Mouse (Mus musculus): ENCODE data around the gene Pik3r3. TPM values are rescaled to one million over a fixed set of nuclear protein-coding genes. Genes with fewer than 3 reads are reported as not detected.
"Not testable (repeated sequence)": the region's sequence is repeated elsewhere in the genome, so short reads cannot be mapped to it uniquely, and the experiment has no call there.

Pik3r3 gene
- polyA plus RNA-seq, 1 experiment from 2014 or later: 17.2 TPM

DNA sequence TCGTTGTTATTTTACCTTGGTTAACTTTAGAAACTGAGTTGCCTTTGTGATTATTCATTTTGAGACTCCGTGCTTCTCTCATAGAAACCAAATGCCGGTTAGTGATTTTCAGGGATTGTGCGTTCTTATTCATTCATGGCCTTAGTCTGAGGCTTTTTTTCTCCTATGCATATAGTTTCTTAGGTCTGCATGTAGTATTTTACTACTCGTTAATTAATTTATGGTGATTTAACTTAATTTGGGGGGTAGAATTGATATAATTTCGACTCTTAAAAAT is 1.4 kb downstream of the Pik3r3 start:
- Histone ChIP-seq H3K27ac (peak overlapping the region; percentile 99), H3K36me3 (no peaks in the 10 kb centered on the region), H3K9me3 (no peaks in the 10 kb centered on the region), H3K27me3 (ENCODE audit: insufficient read depth, poor library complexity, severe bottlenecking) (no peaks in the 10 kb centered on the region), H3K4me3 (peak overlapping the region; percentile 79), H3K4me1 (peaks cover 16% of the 10 kb centered on the region; the same call in 1 of the 2 replicates)
- 10% methylated on average over 6 of the region's 6 CpGs for WGBS
- DNase-seq (ENCODE audit: low spot score): no peak

DNA sequence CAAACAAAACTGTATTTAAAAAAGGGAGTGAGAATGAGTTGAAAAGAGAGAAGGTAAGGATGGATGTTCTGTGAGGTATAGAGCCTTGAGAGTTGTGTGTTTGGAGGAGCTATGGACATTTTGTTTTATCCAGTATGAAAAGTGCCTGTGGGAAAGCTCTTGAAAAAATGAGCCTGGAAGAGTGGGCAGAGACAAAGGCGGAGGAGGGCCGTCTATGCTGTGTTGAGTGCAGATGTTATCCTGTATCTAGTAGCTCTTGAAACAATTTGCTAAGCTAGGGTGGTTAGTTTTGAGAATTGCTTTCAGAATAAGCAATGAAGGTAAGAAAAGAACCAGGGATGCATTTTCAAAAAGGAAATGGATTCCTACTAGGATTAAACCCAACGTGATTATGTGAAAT is 22.0 kb downstream of the Pik3r3 start:
- H3K4me3 ChIP-seq: no peak overlapping the region
- H3K27me3 ChIP-seq (ENCODE audit: insufficient read depth, poor library complexity, severe bottlenecking): no peaks in the 10 kb centered on the region
- H3K9me3 ChIP-seq: no peaks in the 10 kb centered on the region
- H3K4me1 ChIP-seq: no peaks in the 10 kb centered on the region
- DNase-seq (ENCODE audit: low spot score): no peak
- no peak overlapping the region for H3K27ac ChIP-seq
- WGBS: 70% methylated on average over 3 of the region's 3 CpGs
- peaks cover 3% of the 10 kb centered on the region; the same call in 1 of the 2 replicates for H3K36me3 ChIP-seq

DNA sequence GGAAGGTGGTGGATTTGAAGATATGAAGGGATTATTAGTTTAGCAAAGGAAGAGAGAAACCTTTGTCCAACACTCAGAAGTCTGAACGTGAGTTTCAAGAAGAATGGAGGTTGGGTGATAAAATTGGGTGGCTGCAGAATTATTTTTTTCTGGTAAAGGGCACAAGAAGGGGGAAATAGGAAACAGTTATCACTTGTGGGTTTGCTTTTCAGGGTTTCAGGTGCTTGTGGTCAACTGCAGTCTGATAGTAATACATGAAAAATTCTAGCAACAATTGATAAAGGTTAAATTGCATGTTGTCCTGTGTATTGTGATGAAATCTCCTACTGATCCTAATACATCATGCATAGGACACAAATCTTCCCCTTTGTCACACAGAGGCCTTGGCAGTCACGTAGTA is 22.8 kb downstream of the Pik3r3 start:
- no peak for DNase-seq (ENCODE audit: low spot score)
- Histone ChIP-seq H3K27me3 (ENCODE audit: insufficient read depth, poor library complexity, severe bottlenecking) (no peaks in the 10 kb centered on the region), H3K4me1 (no peaks in the 10 kb centered on the region), H3K9me3 (no peaks in the 10 kb centered on the region), H3K27ac (no peak overlapping the region), H3K36me3 (peaks cover 3% of the 10 kb centered on the region; the same call in 1 of the 2 replicates), H3K4me3 (no peak overlapping the region)
- WGBS: 78% methylated on average over 2 of the region's 2 CpGs

DNA sequence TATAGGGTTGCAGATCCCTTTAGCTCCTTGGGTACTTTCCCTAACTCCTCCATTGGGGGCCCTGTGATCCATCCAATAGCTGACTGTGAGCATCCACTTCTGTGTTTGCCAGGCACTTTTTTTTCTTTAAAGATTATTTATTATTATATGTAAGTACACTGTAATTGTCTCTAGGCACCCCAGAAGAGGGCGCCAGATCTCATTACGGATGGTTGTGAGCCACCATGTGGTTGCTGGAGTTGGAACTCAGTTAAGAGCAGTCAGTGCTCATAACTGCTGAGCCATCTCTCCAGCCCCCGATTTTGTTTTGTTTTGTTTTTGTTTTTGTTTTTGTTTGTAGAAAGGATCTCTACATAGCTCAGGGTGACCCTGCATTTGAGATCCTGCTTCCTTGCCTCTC is 24.5 kb downstream of the Pik3r3 start:
- H3K9me3 ChIP-seq; H3K27me3 ChIP-seq (ENCODE audit: insufficient read depth, poor library complexity, severe bottlenecking); DNase-seq (ENCODE audit: low spot score): not testable (repeated sequence)

DNA sequence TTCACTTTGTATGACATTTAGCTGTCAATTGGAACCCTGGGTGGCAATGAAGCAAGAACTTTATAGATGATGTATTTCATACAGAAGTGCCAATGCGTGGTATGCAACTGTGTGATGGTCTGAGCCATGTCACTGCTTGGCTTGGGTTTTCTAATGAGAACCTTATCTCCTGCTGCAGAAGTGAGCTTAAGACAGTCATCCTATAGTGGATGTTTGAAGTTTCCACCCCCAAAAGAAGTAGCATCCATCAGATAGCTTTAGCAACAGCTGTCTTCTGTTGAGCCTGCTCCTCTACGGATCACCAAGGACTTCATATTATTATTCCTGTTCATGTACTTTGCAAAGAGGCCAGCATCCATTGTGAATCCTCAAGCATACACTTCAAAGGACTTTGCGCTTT is 28.6 kb downstream of the Pik3r3 start:
- 83% methylated on average over 3 of the region's 3 CpGs for WGBS
- H3K4me1 ChIP-seq: no peaks in the 10 kb centered on the region

More for the DNA sequence above, 24.5 kb downstream of the Pik3r3 start:
- H3K27ac ChIP-seq, H3K4me1 ChIP-seq, H3K36me3 ChIP-seq, H3K4me3 ChIP-seq: not testable (repeated sequence)
- WGBS: 40% methylated on average over 3 of the region's 3 CpGs

DNA sequence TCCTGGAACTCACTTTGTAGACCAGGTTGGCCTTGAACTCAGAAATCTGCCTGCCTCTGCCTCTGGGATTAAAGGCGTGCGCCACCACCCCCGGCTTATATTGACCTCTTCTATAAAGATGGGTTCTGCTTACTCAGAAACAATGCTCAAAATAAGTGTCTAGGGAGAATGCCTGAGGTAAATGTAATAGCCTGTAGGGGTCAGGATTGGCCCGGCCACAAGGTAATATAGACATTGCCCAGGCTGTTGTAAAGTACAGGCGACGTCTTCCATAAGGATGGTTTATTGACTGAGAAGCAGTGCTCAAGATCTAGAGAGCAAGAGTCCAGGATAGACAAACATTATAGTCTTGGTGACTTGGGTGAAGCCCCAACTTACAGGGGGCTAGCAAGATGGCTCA is 46.8 kb downstream of the Pik3r3 start:
- no peaks in the 10 kb centered on the region for H3K27me3 ChIP-seq (ENCODE audit: insufficient read depth, poor library complexity, severe bottlenecking)
- WGBS: 96% methylated on average over 6 of the region's 6 CpGs
- peaks cover 58% of the 10 kb centered on the region for H3K36me3 ChIP-seq
- no peak for DNase-seq (ENCODE audit: low spot score)
- H3K27ac ChIP-seq: no peak overlapping the region
- H3K4me1 ChIP-seq: no peaks in the 10 kb centered on the region
- no peak overlapping the region for H3K4me3 ChIP-seq
- H3K9me3 ChIP-seq: no peaks in the 10 kb centered on the region

More for the DNA sequence above, 28.6 kb downstream of the Pik3r3 start:
- no peak for DNase-seq (ENCODE audit: low spot score)
- H3K9me3 ChIP-seq: no peaks in the 10 kb centered on the region
- no peak overlapping the region for H3K4me3 ChIP-seq
- no peaks in the 10 kb centered on the region for H3K36me3 ChIP-seq
- no peak overlapping the region for H3K27ac ChIP-seq
- H3K27me3 ChIP-seq (ENCODE audit: insufficient read depth, poor library complexity, severe bottlenecking): no peaks in the 10 kb centered on the region

DNA sequence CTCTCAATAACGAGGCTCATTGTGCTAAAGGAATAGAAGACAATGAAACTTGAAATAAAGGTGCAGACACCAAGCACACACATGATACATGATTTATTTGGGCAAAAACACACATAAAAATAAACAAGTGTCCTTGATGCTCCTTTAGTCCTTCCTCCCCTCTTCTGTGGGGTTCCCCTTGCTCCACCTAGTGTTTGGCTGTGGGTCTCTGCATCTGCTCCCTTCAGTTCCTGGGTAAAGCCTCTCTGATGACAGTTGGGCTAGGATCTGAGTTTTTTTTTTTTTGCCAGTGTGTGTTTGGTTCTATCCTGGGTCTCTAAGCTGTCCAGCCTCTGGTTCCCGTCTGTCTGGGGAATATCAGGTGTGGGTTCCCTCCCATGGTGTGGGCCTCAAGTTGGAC is 60.8 kb downstream of the Pik3r3 start:
- no peak overlapping the region for H3K27ac ChIP-seq
- H3K9me3 ChIP-seq: no peaks in the 10 kb centered on the region
- WGBS: 64% methylated on average over 2 of the region's 2 CpGs
- DNase-seq (ENCODE audit: low spot score): no peak
- H3K27me3 ChIP-seq (ENCODE audit: insufficient read depth, poor library complexity, severe bottlenecking): no peaks in the 10 kb centered on the region
- no peak overlapping the region for H3K4me3 ChIP-seq
- peaks cover 49% of the 10 kb centered on the region for H3K36me3 ChIP-seq
- no peaks in the 10 kb centered on the region for H3K4me1 ChIP-seq

DNA sequence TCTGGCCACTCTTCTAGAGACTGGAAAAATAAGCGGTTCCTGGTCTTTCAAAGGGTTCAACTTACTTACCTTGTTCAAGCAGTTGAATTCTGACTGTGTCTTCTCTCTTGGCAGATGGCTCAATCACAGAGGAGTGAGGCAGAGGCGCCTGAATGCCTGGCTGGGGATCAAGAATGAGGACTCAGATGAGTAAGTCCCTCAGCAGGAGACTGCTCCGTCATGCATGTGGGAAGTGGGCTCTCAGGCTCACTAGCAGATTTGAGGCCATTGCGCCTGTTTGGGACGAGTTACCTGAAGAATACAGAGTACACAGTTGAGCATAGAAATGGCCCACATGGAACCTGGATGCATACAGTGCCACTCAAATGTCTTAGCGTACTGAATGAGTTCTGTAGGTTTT is 70.1 kb downstream of the Pik3r3 start:
- no peaks in the 10 kb centered on the region for H3K9me3 ChIP-seq
- no peaks in the 10 kb centered on the region for H3K27me3 ChIP-seq (ENCODE audit: insufficient read depth, poor library complexity, severe bottlenecking)
- no peak overlapping the region for H3K27ac ChIP-seq
- H3K4me3 ChIP-seq: no peak overlapping the region
- WGBS: 89% methylated on average over 6 of the region's 6 CpGs
- H3K4me1 ChIP-seq: no peaks in the 10 kb centered on the region
- peaks cover 72% of the 10 kb centered on the region for H3K36me3 ChIP-seq
- no peak for DNase-seq (ENCODE audit: low spot score)

DNA sequence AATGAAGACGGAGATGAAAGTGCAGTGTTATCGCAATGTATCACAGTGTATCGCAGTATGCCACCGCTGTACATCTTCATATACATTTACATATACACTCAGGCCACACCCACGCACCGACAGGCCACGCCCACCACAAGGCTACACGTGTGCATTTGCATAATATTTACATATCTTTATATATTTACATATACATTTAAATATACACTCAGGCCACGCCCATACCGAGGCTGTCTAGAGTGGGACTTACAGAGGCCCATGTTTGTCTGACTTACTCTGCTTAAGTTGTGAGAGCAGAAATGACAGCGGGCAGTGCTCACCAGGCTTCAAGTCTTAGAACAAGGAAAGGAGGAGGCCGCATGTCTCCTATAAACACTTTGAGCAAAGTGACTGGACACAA is 71.9 kb downstream of the Pik3r3 start:
- H3K27ac ChIP-seq: no peak overlapping the region
- H3K27me3 ChIP-seq (ENCODE audit: insufficient read depth, poor library complexity, severe bottlenecking): no peaks in the 10 kb centered on the region
- peaks cover 59% of the 10 kb centered on the region for H3K36me3 ChIP-seq
- H3K4me1 ChIP-seq: no peaks in the 10 kb centered on the region
- WGBS: 82% methylated on average over 12 of the region's 12 CpGs
- no peak for DNase-seq (ENCODE audit: low spot score)
- H3K4me3 ChIP-seq: no peak overlapping the region
- H3K9me3 ChIP-seq: no peaks in the 10 kb centered on the region

DNA sequence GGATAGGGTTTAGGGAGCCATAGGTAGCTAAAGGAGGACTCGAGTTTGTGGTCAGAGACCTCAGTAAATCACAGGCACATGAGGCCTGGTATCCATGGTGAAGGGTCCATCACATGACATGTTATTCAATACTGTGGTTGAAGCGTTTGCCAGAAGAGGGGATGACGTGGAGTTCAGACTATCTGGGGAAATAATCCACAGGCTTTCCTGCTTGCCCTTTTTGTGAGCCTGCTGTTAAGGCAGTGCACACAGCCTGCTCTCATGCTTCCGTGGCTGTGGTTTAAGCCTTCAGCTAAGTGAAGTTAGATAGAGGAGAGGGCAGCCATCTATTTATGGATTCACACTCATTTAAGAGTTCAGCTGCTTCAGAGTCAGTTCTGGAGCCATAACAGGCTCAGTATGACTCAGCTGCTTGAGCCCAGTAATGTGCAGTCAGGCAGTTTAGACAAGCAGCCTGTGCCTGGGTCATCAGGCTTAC is 79.5 kb downstream of the Pik3r3 start:
- Histone ChIP-seq H3K4me3 (no peak overlapping the region), H3K27me3 (ENCODE audit: insufficient read depth, poor library complexity, severe bottlenecking) (no peaks in the 10 kb centered on the region), H3K9me3 (no peaks in the 10 kb centered on the region), H3K4me1 (0 out of 2 replicates have a peak, but pooled peaks cover 11% of the 10 kb centered on the region), H3K36me3 (peaks cover 31% of the 10 kb centered on the region), H3K27ac (peak overlapping the region; percentile 43)
- WGBS: 42% methylated on average over 4 of the region's 4 CpGs
- DNase-seq (ENCODE audit: low spot score): no peak

DNA sequence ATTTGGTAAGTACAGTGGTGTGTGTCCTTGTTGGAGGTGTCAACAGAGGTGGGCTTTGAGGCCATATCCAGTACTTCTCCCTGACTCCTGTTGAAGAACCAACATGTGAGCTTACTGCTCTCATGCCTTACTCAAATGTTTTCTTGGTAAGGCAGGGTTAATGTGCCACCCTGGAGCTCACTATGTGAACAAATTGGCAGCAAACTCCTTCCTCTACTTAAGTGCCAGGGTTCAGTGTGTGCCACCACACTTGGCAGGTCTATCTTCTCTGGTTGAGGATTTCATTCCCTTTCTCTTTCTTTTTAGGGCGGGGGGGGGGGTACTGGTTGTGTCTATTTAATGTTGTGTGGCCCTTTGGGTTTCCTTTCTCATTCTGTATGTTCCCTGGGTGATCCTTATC is 83.1 kb downstream of the Pik3r3 start:
- no peaks in the 10 kb centered on the region for H3K27me3 ChIP-seq (ENCODE audit: insufficient read depth, poor library complexity, severe bottlenecking)
- DNase-seq (ENCODE audit: low spot score): no peak
- 0 out of 2 replicates have a peak, but pooled peaks cover 11% of the 10 kb centered on the region for H3K4me1 ChIP-seq
- H3K4me3 ChIP-seq: no peak overlapping the region
- H3K9me3 ChIP-seq: no peaks in the 10 kb centered on the region
- peaks cover 55% of the 10 kb centered on the region for H3K36me3 ChIP-seq
- 25% methylated on average over 1 of the region's 1 CpGs for WGBS
- no peak overlapping the region for H3K27ac ChIP-seq

DNA sequence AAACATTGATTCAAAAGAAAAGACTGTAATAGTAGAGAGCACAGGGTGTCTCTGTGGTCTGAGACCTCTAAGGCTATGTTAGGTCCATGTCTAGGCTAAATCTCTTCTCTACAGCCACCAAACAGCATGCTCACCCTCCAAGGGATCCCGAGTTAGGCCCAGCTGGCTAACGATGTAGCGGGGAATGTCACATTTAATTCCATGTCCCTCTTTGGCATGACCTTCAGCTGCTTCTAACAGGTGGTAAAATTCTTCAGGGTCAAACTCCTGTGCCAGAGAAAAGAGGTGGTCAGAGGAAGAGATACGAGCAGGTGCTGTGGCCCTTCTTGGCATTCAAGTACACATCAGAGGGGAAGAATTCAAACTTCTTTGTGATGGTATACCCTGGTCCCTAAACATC is 96.2 kb downstream of the Pik3r3 start:
- Histone ChIP-seq H3K27ac (no peak overlapping the region), H3K9me3 (no peaks in the 10 kb centered on the region), H3K27me3 (ENCODE audit: insufficient read depth, poor library complexity, severe bottlenecking) (no peaks in the 10 kb centered on the region), H3K4me3 (no peak overlapping the region), H3K4me1 (no peaks in the 10 kb centered on the region), H3K36me3 (peaks cover 92% of the 10 kb centered on the region)
- DNase-seq (ENCODE audit: low spot score): no peak
- WGBS: 92% methylated on average over 4 of the region's 4 CpGs

DNA sequence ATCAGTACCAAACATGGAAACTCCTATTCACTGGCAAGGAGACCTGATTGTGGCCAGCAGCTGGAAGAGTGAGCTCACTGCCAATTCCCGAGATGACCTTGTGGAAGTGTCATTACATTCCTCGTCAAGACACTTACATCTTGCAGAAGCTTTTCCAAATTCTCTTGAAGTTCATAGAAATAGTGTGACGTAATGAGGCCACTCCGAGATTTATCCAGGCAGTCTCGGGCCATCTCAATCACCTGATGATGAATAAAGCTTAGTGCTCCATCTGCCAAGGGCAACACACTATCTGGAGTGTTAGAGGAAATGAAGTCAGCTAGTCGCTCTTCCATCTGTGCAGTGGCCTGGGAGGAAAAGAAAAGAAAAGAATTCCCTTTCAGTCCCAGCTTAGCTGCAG is 100.7 kb downstream of the Pik3r3 start:
- Histone ChIP-seq H3K27me3 (ENCODE audit: insufficient read depth, poor library complexity, severe bottlenecking) (no peaks in the 10 kb centered on the region), H3K27ac (no peak overlapping the region), H3K4me1 (no peaks in the 10 kb centered on the region), H3K9me3 (no peaks in the 10 kb centered on the region), H3K4me3 (no peak overlapping the region), H3K36me3 (peaks cover 77% of the 10 kb centered on the region)
- DNase-seq (ENCODE audit: low spot score): no peak
- 78% methylated on average over 6 of the region's 6 CpGs for WGBS

DNA sequence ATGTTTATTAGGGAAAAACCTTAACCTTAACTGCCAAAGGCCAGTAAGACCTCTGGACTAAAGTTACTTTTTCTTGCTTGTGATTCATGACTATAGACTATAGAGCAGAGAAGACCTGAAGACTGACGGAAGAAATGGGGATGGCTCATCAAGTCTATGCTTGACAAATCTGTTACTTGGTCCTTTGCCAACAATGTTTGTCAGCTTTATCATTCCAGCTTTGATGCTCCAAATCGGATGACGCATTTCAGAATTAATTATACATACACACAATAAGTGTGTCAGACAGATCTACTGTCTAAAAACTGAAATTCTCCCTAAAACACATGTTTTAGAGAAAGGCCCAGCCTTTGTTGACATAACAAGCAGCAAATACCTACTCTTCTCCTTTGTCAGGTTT is 107.8 kb downstream of the Pik3r3 start:
- no peak for DNase-seq (ENCODE audit: low spot score)
- H3K27me3 ChIP-seq (ENCODE audit: insufficient read depth, poor library complexity, severe bottlenecking): no peaks in the 10 kb centered on the region
- peaks cover 50% of the 10 kb centered on the region for H3K36me3 ChIP-seq
- H3K27ac ChIP-seq: no peak overlapping the region
- H3K9me3 ChIP-seq: no peaks in the 10 kb centered on the region
- no peak overlapping the region for H3K4me3 ChIP-seq
- H3K4me1 ChIP-seq: no peaks in the 10 kb centered on the region
- 95% methylated on average over 3 of the region's 3 CpGs for WGBS
